In the genomic region with DNA sequence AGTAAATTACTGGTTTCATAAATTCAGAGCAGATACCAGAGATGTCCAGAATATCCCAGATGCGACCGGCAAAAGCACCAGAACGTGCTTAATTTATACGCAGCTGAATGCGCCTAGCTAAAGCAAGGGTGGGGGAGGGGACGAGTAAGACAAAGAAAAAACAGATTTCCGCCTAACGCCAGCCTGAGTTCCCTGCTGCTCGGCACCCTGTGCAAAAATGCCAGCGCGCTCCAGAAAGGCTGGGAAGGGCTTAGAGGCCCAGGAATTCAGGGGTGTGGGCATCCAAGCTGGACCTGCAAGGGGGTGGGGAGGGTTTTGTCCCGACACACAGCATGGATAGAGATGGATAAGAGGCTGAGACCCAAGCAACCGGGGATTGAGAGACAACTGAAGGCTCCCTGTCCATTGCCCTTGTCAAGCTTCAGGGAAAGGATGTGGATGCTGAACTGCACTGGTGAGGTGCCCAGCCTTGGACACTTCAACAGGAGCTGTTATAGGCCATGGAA, we compare ENCODE assay signal across 8 mouse cellular contexts.
DNase-seq lines count a peak whose midpoint lies in the region; ATAC-seq lines count a peak whose summit lies in the region.

No protein-coding gene starts in this region.

- H3K4me3 ChIP-seq in heart, embryonic 14.5 days (ENCODE audit: control insufficient read depth in 1 of 2, insufficient read depth in 1 of 2, low read depth in 1 of 2, low read length in 2 of 2): peak overlapping the region in 1 of 2 experiments; percentile 18; a peak in 2 of 4 replicates
- no peak overlapping the region for H3K4me3 ChIP-seq in forebrain, embryonic 11.5 days (ENCODE audit: low read depth, low read length)
- peak overlapping the region; percentile 12 for H3K4me3 ChIP-seq in neural tube, embryonic 13.5 days

- peak overlapping the region; percentile 58 for H3K4me2 ChIP-seq in heart, embryonic 14.5 days (ENCODE audit: low read length)
- peak overlapping the region; percentile 45; the same call in 1 of the 2 replicates for H3K4me2 ChIP-seq in forebrain, embryonic 11.5 days (ENCODE audit: low read depth, low read length, severe bottlenecking)
- H3K4me2 ChIP-seq in neural tube, embryonic 13.5 days: peak overlapping the region; percentile 49

- H3K27me3 ChIP-seq in heart, embryonic 14.5 days (ENCODE audit: control insufficient read depth, insufficient read depth, low read length): no peaks in the 10 kb centered on the region
- no peaks in the 10 kb centered on the region for H3K27me3 ChIP-seq in forebrain, embryonic 11.5 days (ENCODE audit: control insufficient read depth, insufficient read depth, low read length)
- no peaks in the 10 kb centered on the region for H3K27me3 ChIP-seq in neural tube, embryonic 13.5 days

- DNase-seq in heart, adult 9 months (ENCODE audit: low spot score in 2 of 2): no peak
- DNase-seq in ZHBTc4 (ENCODE audit: low read depth, low spot score): peak; percentile 76
- peak; percentile 82 for DNase-seq in forebrain, embryonic 11.5 days (ENCODE audit: low spot score)
- peak; percentile 63 for DNase-seq in layer of hippocampus, adult 9-11 months

- H3K27ac ChIP-seq in heart, embryonic 14.5 days (replicated peaks in 1 of 2; ENCODE audit: control insufficient read depth in 1 of 2, insufficient read depth in 1 of 2, low read depth in 2 of 2, low read length in 2 of 2): no peak overlapping the region
- peak overlapping the region; percentile 95 for H3K27ac ChIP-seq in forebrain, embryonic 11.5 days (ENCODE audit: low read depth, low read length)
- peak overlapping the region; percentile 97 for H3K27ac ChIP-seq in neural tube, embryonic 13.5 days (replicated peaks)

- no peak for ATAC-seq in heart, embryonic 14.5 days (ENCODE audit: insufficient number of reproducible peaks, insufficient read depth, low FRiP score, low read depth)
- peak; percentile 87 for ATAC-seq in forebrain, embryonic 11.5 days (replicated peaks; ENCODE audit: low FRiP score)
- peak; percentile 51 for ATAC-seq in neural tube, embryonic 13.5 days (ENCODE audit: low read depth)
- no peak for ATAC-seq in megakaryocyte-erythroid progenitor cell, adult 5-6 weeks (replicated peaks; ENCODE audit: low FRiP score, low TSS enrichment, poor library complexity, severe bottlenecking)
- no peak for ATAC-seq in erythroblast, adult 5-6 weeks (replicated peaks; ENCODE audit: low FRiP score, poor library complexity, severe bottlenecking)

- peaks cover 3 to 5% of the 10 kb centered on the region in 2 experiments; a peak in 3 of 4 replicates for H3K4me1 ChIP-seq in heart, embryonic 14.5 days (ENCODE audit: control insufficient read depth in 2 of 2, insufficient read depth in 2 of 2, low read length in 2 of 2)
- H3K4me1 ChIP-seq in forebrain, embryonic 11.5 days (replicated peaks; ENCODE audit: control insufficient read depth, insufficient read depth, low read length): peaks cover 14% of the 10 kb centered on the region; the same call in 1 of the 2 replicates
- H3K4me1 ChIP-seq in neural tube, embryonic 13.5 days (replicated peaks): peaks cover 63% of the 10 kb centered on the region

- H3K9me3 ChIP-seq in heart, embryonic 14.5 days (ENCODE audit: control insufficient read depth, low read length): no peaks in the 10 kb centered on the region
- no peaks in the 10 kb centered on the region for H3K9me3 ChIP-seq in forebrain, embryonic 11.5 days (ENCODE audit: control insufficient read depth, low read length)
- H3K9me3 ChIP-seq in neural tube, embryonic 13.5 days: no peaks in the 10 kb centered on the region

- WGBS in heart, embryonic 14.5 days: 5% methylated on average over 13 of the region's 13 CpGs
- 1% methylated on average over 13 of the region's 13 CpGs for WGBS in forebrain, embryonic 11.5 days
- 2% methylated on average over 13 of the region's 13 CpGs for WGBS in neural tube, embryonic 13.5 days

- H3K9ac ChIP-seq in heart, embryonic 14.5 days (ENCODE audit: low read length): peak overlapping the region; percentile 22; the same call in 1 of the 2 replicates
- peak overlapping the region; percentile 64 for H3K9ac ChIP-seq in forebrain, embryonic 11.5 days (ENCODE audit: low read length)
- H3K9ac ChIP-seq in neural tube, embryonic 13.5 days: peak overlapping the region; percentile 69

- no peaks in the 10 kb centered on the region for H3K36me3 ChIP-seq in heart, embryonic 14.5 days (ENCODE audit: control insufficient read depth, insufficient read depth, low read length)
- no peaks in the 10 kb centered on the region for H3K36me3 ChIP-seq in forebrain, embryonic 11.5 days (ENCODE audit: control insufficient read depth, insufficient read depth, low read length)
- H3K36me3 ChIP-seq in neural tube, embryonic 13.5 days: no peaks in the 10 kb centered on the region

Comparison
In these comparisons a context has a peak if more than half of its experiments do, and no peak if none do; other contexts are left out.
1. ATAC-seq: peak in forebrain, embryonic 11.5 days (single experiment) and neural tube, embryonic 13.5 days (single experiment); none in heart, embryonic 14.5 days (single experiment), megakaryocyte-erythroid progenitor cell, adult 5-6 weeks (single experiment) and erythroblast, adult 5-6 weeks (single experiment).
2. H3K27ac ChIP-seq: peak in forebrain, embryonic 11.5 days (single experiment) and neural tube, embryonic 13.5 days (single experiment); none in heart, embryonic 14.5 days (0 of 2).
3. DNase-seq: peak in ZHBTc4 (single experiment), forebrain, embryonic 11.5 days (single experiment) and layer of hippocampus, adult 9-11 months (single experiment); none in heart, adult 9 months (0 of 2).
4. Peak in every context shown above with its lines, with median percentiles within 50 percentile points of each other: H3K4me2 ChIP-seq and H3K9ac ChIP-seq.